Mouse (Mus musculus): Measurements from ENCODE around the gene Taok3.

GRCm38 (mm10) chr5:117123840-117124239, 3.9 kb downstream of the Taok3 start:
- TF ChIP-seq CTCF (IDR thresholded peaks at IDR 0.05; ENCODE audit: insufficient read depth, low read depth, low read length), result no peak
- TF ChIP-seq POLR2A (IDR thresholded peaks at IDR 0.05; ENCODE audit: insufficient read depth, low read depth, low read length), result no peak

Measured in olfactory bulb, adult 2 months (tissue).